Mouse (Mus musculus): ENCODE data around the gene Vmn1r130.
"Not testable (repeated sequence)": the region's sequence is repeated elsewhere in the genome, so short reads cannot be mapped to it uniquely, and the experiment has no call there.

Gene Vmn1r130

DNA sequence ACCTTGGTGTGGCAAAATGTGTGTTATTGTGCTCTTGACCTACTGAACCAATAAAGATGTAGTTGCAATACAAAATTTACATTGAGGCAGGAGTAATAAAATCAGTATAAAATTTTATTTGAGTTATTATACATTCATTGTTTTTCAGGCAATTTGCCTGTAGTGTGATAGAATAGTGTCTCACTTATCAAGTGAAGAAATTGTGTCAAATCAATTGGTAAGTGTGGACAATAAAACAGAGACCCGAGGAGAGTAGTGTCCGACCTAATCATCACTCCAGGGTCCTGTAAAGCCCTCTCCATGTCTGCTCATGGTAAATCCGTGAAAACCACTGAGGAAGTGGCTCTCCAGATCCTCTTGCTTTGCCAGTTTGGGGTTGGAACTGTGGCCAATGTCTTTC, at the start of gene Vmn1r130:
Gene Vmn1r130, plus strand, starts transcription at position 301 of the 400 bp plus-strand sequence.
- not testable (repeated sequence) for DNase-seq (ENCODE audit: low spot score)

- DNase-seq (ENCODE audit: low spot score): not testable (repeated sequence)
These were observed 34.4 kb downstream of the Vmn1r130 start, which contains the start of gene Vmn1r131 for GRCm38 (mm10) chr7:21545990-21546389. Gene Vmn1r131 (minus strand): TSS chr7:21546090.
